Mouse (Mus musculus) CD8-positive naive resting alpha-beta T cell, adult 2 months (primary cell): ENCODE measurements around the gene Phlpp1.

ENCODE experiments used
- DNase-seq, 2 experiments: peaks; one replicate each; pipeline ENCODE4 v3.0.0; 2022; ENCODE audit warnings: low read depth in 2 of 2, low spot score in 2 of 2

The Phlpp1 gene

GRCm38 (mm10) chr1:106242129-106242528 lies 70.6 kb downstream of the Phlpp1 start:
- no peak for DNase-seq

GRCm38 (mm10) chr1:106243371-106243770 lies 71.8 kb downstream of the Phlpp1 start:
- DNase-seq: no peak

GRCm38 (mm10) chr1:106244245-106244644 lies 72.7 kb downstream of the Phlpp1 start:
- DNase-seq: no peak

DNA sequence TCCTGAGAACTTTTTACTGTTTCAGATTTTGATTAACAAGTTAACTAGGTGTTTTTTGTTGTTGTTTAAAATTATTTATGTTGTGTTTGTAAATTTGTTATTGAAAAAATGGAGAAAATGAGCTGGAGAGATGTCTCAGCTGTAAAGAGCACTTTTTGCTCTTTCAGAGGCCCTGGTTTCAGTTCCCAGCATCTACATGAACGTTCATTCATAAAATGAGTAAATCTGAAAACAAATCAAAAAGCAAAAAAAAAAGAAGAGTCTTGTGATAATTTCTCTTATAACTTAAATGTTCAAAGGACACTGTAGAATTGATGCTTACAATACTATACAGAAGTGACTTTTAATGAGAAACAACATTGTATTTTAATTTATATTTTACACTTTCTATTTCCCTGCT lies 82.5 kb downstream of the Phlpp1 start:
- DNase-seq: no peak

- no peak for DNase-seq
These were observed 85.6 kb downstream of the Phlpp1 start for GRCm38 (mm10) chr1:106257176-106257575.

GRCm38 (mm10) chr1:106268028-106268799 lies 96.7 kb downstream of the Phlpp1 start:
- no peak for DNase-seq

- no peak for DNase-seq
These were observed 97.8 kb downstream of the Phlpp1 start for GRCm38 (mm10) chr1:106269337-106269736.

DNA sequence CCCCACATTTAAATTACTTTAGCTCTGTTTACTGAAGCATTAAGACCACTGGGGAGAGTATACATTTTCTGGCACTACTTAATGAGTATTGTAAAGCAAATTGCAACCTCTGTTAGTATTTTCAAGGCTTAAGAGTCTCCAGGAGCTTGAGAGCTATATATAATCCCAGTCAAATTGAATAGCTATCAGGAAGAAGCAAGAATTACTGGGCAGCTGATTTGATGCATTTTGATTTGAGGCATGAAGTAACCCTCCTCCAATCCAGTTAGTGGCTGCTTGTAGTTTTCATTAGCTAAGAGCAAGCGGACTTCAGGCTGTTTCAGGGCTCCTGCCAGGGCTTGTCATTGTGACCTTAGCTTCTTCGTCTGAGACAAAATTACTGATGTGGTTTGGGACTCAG lies 101.4 kb downstream of the Phlpp1 start:
- no peak for DNase-seq

DNA sequence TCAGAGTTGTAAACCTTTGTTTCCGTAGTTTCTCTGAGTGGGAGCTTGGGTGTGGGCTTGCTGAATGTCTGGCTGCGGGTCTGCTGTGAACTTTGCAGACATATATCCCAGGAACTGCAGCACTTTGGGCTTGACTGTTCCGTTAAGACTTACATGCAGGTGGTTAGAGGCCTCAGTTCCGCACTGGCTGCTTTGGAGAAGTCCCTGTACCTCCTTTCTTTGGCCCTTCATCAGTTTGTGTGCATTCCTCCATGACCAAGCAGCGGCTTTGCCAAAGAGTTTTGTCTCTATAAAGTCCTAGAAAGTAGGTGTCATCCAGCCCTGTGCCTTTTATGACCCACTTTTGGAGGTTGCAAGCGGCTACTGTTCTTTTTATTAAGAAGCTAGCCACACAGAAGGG lies 102.2 kb downstream of the Phlpp1 start:
- no peak for DNase-seq

DNA sequence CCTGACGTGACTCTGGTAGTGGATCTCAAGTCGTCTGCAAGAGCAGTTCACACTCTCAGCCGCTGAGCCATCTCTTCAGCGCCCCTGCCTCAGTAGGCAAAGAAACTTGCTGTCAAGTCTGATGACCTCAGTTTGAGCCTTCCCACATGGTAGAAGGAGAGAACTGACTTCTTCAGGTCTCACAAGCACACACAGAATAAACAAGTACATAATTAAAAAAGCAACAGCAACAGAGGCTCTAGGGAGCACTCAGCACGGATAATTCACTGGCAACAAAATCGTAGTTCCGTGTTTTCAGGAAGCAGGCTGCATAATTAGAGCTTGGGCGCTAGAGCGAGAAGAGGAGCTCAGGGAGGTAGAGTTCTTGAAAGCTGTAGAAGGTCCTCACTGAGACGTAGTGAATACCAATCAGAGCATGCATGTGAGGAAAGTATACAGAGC lies 103.0 kb downstream of the Phlpp1 start:
- no peak for DNase-seq

GRCm38 (mm10) chr1:106275142-106275541 lies 103.6 kb downstream of the Phlpp1 start:
- no peak for DNase-seq

DNA sequence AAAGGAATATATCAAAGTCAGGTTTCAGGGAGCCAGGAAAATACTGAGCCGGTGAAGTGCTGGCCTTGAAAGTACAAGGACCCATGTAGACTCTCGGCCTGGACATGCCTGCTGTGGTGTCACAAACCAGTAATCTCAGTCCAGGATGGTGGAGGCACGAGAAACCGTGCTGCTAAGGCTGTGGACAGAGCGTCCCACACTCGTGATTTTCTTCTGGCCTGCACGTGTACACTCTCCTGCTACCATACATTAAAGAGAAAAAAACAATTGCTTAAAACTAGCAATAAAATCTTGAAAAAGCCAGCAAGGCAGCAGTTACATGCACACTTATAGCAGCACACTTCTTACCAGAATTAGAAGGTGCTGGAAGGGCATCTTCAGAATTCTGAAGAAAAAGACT lies 104.2 kb downstream of the Phlpp1 start:
- DNase-seq: no peak

GRCm38 (mm10) chr1:106276824-106277223 lies 105.3 kb downstream of the Phlpp1 start:
- no peak for DNase-seq

GRCm38 (mm10) chr1:106277286-106277685 lies 105.7 kb downstream of the Phlpp1 start:
- DNase-seq: no peak

DNA sequence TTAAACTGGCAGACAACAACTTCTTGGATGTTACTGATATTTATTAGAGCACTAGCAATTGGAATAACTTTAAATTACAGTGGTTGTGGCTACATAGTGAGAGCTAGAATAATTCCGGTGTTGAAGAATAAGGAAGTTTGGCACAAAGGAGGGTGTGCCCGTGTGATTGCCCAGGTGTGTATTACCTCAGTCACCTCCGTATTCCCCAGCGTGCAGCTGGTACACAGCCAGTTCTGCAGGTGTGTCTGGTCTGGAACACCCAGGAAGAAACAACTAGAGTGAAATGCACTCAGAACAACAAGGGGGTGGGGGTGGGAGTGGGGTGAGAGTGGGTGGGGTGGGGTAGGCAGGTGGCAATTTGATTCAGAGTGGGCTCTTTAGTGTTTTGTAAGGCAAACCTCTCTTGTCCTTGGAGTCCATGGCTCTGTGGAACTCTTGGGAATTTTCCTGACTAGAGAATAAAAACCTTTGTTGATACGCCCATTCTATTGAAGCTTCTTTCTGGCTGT lies 107.1 kb downstream of the Phlpp1 start:
- DNase-seq: no peak

- DNase-seq: no peak
These were observed 108.0 kb downstream of the Phlpp1 start for GRCm38 (mm10) chr1:106279404-106280123.

DNA sequence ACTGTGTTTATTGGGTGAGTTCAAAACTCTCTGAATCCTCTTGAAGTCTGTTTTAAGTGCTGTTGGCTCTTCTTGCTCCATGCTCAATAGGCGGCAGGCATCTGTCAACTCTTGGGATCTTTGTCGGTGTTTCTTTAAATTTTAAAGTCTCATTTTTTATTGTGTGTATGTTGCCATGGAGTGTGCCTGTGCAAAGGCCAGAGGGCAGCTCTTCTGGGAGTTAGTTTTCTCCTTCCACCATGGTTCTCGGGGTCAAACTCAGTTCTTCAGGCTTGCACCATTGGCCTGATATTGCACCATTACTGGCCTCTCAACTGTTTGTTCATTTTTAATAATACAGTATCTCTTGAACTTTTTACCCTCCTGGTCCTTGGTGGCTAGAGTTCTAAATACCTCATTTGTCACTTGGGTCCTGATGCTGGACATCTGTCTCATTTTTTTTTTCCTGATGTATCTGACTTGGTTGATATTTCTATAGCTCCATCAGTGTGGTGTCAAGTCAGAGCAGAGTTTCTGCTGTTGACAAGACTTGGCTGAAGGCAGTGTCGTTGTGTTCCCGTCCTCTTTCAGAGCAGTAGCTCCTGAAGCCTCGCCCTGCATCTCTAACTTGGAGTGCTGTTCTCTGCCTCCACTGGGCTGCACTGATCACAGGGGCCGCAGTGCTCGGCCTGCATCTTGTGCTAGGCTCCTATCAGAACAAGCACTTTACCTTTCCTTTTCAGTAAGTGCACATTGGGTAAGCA lies 108.8 kb downstream of the Phlpp1 start:
- no peak for DNase-seq

- DNase-seq: no peak
These were observed 115.3 kb downstream of the Phlpp1 start for GRCm38 (mm10) chr1:106286815-106287214.

GRCm38 (mm10) chr1:106289065-106289464 lies 117.5 kb downstream of the Phlpp1 start:
- DNase-seq: no peak

DNA sequence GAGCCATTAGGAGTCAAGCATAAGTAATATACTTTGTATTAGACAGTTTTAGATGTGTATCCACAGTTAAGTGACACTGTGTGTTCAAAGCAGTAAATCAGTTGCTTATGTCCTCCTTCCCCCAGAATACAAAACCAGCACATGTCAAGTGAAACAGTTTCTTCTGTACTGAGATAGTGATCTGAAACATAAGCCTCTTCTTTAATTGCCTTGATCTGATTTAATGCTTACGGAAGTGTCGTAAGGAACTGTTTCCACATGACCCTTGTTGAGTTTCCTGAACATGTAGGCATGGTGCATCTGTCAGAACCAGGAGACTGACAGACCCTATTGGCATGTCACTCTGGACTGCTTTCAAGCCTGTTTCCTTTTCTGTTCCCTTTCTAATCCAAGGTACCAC lies 118.0 kb downstream of the Phlpp1 start:
- DNase-seq: no peak

DNA sequence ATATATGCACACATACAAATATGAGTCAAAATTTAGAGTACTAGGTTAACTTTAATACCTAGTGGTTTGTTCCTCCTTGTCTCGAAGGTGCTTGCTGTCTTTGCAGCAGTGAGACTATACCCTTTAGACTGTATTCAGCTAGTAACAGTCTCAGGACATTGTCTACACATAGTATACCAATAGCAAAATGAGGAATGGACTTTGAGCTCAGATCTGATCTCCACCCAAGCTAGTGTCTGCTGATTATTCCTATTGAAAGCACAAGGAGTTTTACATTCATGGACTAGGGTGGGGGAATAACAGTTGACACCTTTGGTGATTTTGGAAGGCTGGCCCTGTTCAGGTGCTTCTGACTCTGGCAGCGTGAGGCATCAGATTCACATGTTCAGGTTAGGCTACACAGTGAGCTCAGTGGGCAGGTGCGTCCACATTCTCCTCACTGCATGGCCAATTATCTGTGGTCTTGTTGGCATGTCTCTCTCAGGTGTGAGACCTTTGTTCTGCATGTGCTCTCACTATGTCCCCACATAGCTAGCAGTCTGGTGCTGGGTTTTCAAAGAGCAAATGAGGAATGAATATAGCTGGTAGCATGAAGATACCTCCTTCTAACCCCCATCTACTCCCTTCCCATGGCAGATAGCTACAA lies 138.0 kb downstream of the Phlpp1 start:
- DNase-seq: no peak
